Mouse (Mus musculus) C2C12 (cell line): ENCODE measurements around the gene Pfn1.

Experiments
- CEBPB ChIP-seq: IDR thresholded peaks from one replicate; pipeline ENCODE4 v1.6.1; 2011; ENCODE audit warnings: low read depth, mild to moderate bottlenecking, control low read depth, moderate library complexity
- CTCF ChIP-seq: IDR thresholded peaks from one replicate; pipeline ENCODE4 v1.5.1; 2011; ENCODE audit not compliant: control insufficient read depth, insufficient read depth, insufficient read length
- MYOG ChIP-seq: IDR thresholded peaks from one replicate; pipeline ENCODE4 v1.6.1; 2011; ENCODE audit not compliant: control insufficient read depth, insufficient read length; ENCODE audit errors: extremely low read depth
- USF1 ChIP-seq: IDR thresholded peaks from one replicate; pipeline ENCODE4 v1.6.1; 2011; ENCODE audit warnings: low read depth, mild to moderate bottlenecking, control low read depth, moderate library complexity

GRCm38 (mm10) chr11:70687601-70688199, 33.3 kb upstream of the Pfn1 start, which contains the start of gene Camta2:
- TF ChIP-seq CTCF (peak; percentile 72), MYOG (no peak), USF1 (no peak), CEBPB (no peak)
